ENCODE assay signal across 9 mouse cellular contexts in genomic region chr17:73305622-73306021, GRCm38 (mm10).
DNase-seq lines count a peak whose midpoint lies in the region; ATAC-seq lines count a peak whose summit lies in the region.
"Had no signal": no experiment of that assay in that cellular context is flagged by ENCODE, and none has a peak within 500 bp of the region (broad histone marks: within the 10 kb centered on the region; RNA-seq: fewer than 3 reads in every experiment).

No protein-coding gene starts in this region.

- DNase-seq in gastrocnemius, postnatal 10 days = peak; percentile 59
- no peak for DNase-seq in gastrocnemius, postnatal 36 days
- DNase-seq in A20 (ENCODE audit: low read depth, low spot score) (peak; percentile 67), ZHBTc4 (ENCODE audit: low read depth, low spot score) (peak; percentile 88)
- peak; percentile 37 for DNase-seq in large intestine, adult 2 months (ENCODE audit: low read depth, low spot score)
- peak; percentile 74 for DNase-seq in neural tube, embryonic 11.5 days (ENCODE audit: low spot score)
- DNase-seq in thymus, postnatal 4 days = peak; percentile 81

- peaks cover 16% of the 10 kb centered on the region; the same call in 1 of the 2 replicates for H3K27me3 ChIP-seq in forebrain, embryonic 12.5 days
- no peaks in the 10 kb centered on the region for H3K27me3 ChIP-seq in neural tube, embryonic 11.5 days (ENCODE audit: control insufficient read depth, insufficient read depth, low read length)

- intact Hi-C loops in gastrocnemius, postnatal 36 days (cut with DNase I) = loop anchor here (5.0 kb wide), 1 partner anchor 92 kb away; no protein-coding TSS in a partner anchor

- no peak overlapping the region for H3K9ac ChIP-seq in forebrain, embryonic 12.5 days
- H3K9ac ChIP-seq in neural tube, embryonic 11.5 days (ENCODE audit: low read length) = no peak overlapping the region

- H3K4me2 ChIP-seq in forebrain, embryonic 12.5 days = no peak overlapping the region
- H3K4me2 ChIP-seq in neural tube, embryonic 11.5 days (ENCODE audit: low read depth) = no peak overlapping the region

- ATAC-seq in forebrain, embryonic 12.5 days (ENCODE audit: low FRiP score) = peak; percentile 39; the same call in 1 of the 2 replicates
- ATAC-seq in neural tube, embryonic 11.5 days (ENCODE audit: insufficient read depth, low FRiP score, low TSS enrichment) = no peak

- WGBS in forebrain, embryonic 12.5 days = 60% methylated on average over 9 of the region's 9 CpGs
- WGBS in large intestine, adult 2 months = 53% methylated on average over 9 of the region's 9 CpGs
- WGBS in neural tube, embryonic 11.5 days = 56% methylated on average over 9 of the region's 9 CpGs

- H3K4me1 ChIP-seq in forebrain, embryonic 12.5 days = no peaks in the 10 kb centered on the region
- H3K4me1 ChIP-seq in neural tube, embryonic 11.5 days (ENCODE audit: control insufficient read depth, insufficient read depth, low read length) = no peaks in the 10 kb centered on the region; the same call in 1 of the 2 replicates

- no peaks in the 10 kb centered on the region for H3K9me3 ChIP-seq in forebrain, embryonic 12.5 days
- H3K9me3 ChIP-seq in neural tube, embryonic 11.5 days (ENCODE audit: control insufficient read depth, low read length) = no peaks in the 10 kb centered on the region
- H3K9me3 ChIP-seq: megakaryocyte, embryonic 14.5 days had no signal

- no peak overlapping the region for H3K27ac ChIP-seq in forebrain, embryonic 12.5 days
- no peak overlapping the region for H3K27ac ChIP-seq in neural tube, embryonic 11.5 days (ENCODE audit: low read depth, low read length)

- no peaks in the 10 kb centered on the region for H3K36me3 ChIP-seq in forebrain, embryonic 12.5 days (replicated peaks)
- no peaks in the 10 kb centered on the region for H3K36me3 ChIP-seq in neural tube, embryonic 11.5 days (ENCODE audit: control insufficient read depth, insufficient read depth, low read length)

- no peak overlapping the region for H3K4me3 ChIP-seq in forebrain, embryonic 12.5 days (replicated peaks)
- no peak overlapping the region for H3K4me3 ChIP-seq in neural tube, embryonic 11.5 days (ENCODE audit: low read depth, low read length)
- H3K4me3 ChIP-seq: megakaryocyte, embryonic 14.5 days had no signal

Comparison
In these comparisons a context has a peak if more than half of its experiments do, and no peak if none do; other contexts are left out.
1. DNase-seq: peak in gastrocnemius, postnatal 10 days (single experiment), A20 (single experiment), ZHBTc4 (single experiment), large intestine, adult 2 months (single experiment), neural tube, embryonic 11.5 days (single experiment) and thymus, postnatal 4 days (single experiment); none in gastrocnemius, postnatal 36 days (0 of 2).